Mouse (Mus musculus) forebrain, embryonic 10.5 days (tissue): Measurements from ENCODE around the gene Slc24a3. TPM values are rescaled to one million over a fixed set of nuclear protein-coding genes. Genes with fewer than 3 reads are reported as not detected.

ENCODE experiments used
- DNase-seq: peaks from one replicate; pipeline ENCODE4 v3.0.0-alpha.2; 2017; ENCODE audit warnings: low spot score; ENCODE audit errors: extremely low spot score
- H3K27ac ChIP-seq: fragments of 300-500 bp; sonication (generic); 2 replicates; pipeline ENCODE4 v1.5.1; 2016; ENCODE audit warnings: mild to moderate bottlenecking
- H3K27me3 ChIP-seq: fragments of 300-500 bp; sonication (generic); 2 replicates; pipeline ENCODE4 v1.6.1; 2016; ENCODE audit warnings: mild to moderate bottlenecking; ENCODE audit not compliant: poor library complexity, severe bottlenecking
- H3K36me3 ChIP-seq: fragments of 300-500 bp; sonication (generic); replicated peaks from 2 replicates; pipeline ENCODE4 v1.6.1; 2016; ENCODE audit warnings: mild to moderate bottlenecking, moderate library complexity
- H3K4me1 ChIP-seq: fragments of 300-500 bp; sonication (generic); 2 replicates; pipeline ENCODE4 v1.6.1; 2016
- H3K4me3 ChIP-seq: fragments of 300-500 bp; sonication (generic); 2 replicates; pipeline ENCODE4 v1.5.1; 2016; ENCODE audit warnings: mild to moderate bottlenecking, moderate library complexity
- H3K9me3 ChIP-seq: fragments of 300-500 bp; sonication (generic); 2 replicates; pipeline ENCODE4 v1.6.1; 2016; ENCODE audit warnings: mild to moderate bottlenecking, moderate library complexity
- WGBS: fragments of 180-500 bp; shearing (Covaris S2); methylation state at CpG from one replicate; pipeline ENCODE4 v1.1.7; 2016; 5-methylcytosine and 5-hydroxymethylcytosine counted together
- polyA plus RNA-seq: library from polyadenylated mRNA; unstranded; fragments of >200 nt; fragmentation: Nextera tagmentation; extraction: Ambion mirVana; gene quantifications from 2 replicates; pipeline ENCODE4 v1.2.1, GENCODE M21; 2016

The Slc24a3 gene
- polyA plus RNA-seq, 1 experiment from 2014 or later = 0.16 TPM

GRCm38 (mm10) chr2:145664311-145664710, 496.8 kb downstream of the Slc24a3 start:
- WGBS = 91% methylated on average over 2 of the region's 2 CpGs
- H3K27me3 ChIP-seq = no peaks in the 10 kb centered on the region
- H3K27ac ChIP-seq = no peak overlapping the region
- DNase-seq = no peak
- no peak overlapping the region for H3K4me3 ChIP-seq
- no peaks in the 10 kb centered on the region for H3K4me1 ChIP-seq
- no peaks in the 10 kb centered on the region for H3K9me3 ChIP-seq
- no peaks in the 10 kb centered on the region for H3K36me3 ChIP-seq

- Histone ChIP-seq H3K9me3 (no peaks in the 10 kb centered on the region), H3K27ac (no peak overlapping the region), H3K27me3 (no peaks in the 10 kb centered on the region), H3K4me3 (no peak overlapping the region), H3K4me1 (no peaks in the 10 kb centered on the region), H3K36me3 (no peaks in the 10 kb centered on the region)
- 94% methylated on average over 3 of the region's 4 CpGs for WGBS
- no peak for DNase-seq
Measured at GRCm38 (mm10) chr2:145668135-145668534, 500.6 kb downstream of the Slc24a3 start.

GRCm38 (mm10) chr2:145670131-145670530, 502.6 kb downstream of the Slc24a3 start:
- peaks cover 12% of the 10 kb centered on the region for H3K4me1 ChIP-seq
- 88% methylated on average over 4 of the region's 4 CpGs for WGBS
- no peak for DNase-seq
- H3K36me3 ChIP-seq = no peaks in the 10 kb centered on the region
- H3K27ac ChIP-seq = no peak overlapping the region
- no peak overlapping the region for H3K4me3 ChIP-seq
- H3K27me3 ChIP-seq = 0 out of 2 replicates have a peak, but pooled peaks cover 8% of the 10 kb centered on the region
- no peaks in the 10 kb centered on the region for H3K9me3 ChIP-seq

DNA sequence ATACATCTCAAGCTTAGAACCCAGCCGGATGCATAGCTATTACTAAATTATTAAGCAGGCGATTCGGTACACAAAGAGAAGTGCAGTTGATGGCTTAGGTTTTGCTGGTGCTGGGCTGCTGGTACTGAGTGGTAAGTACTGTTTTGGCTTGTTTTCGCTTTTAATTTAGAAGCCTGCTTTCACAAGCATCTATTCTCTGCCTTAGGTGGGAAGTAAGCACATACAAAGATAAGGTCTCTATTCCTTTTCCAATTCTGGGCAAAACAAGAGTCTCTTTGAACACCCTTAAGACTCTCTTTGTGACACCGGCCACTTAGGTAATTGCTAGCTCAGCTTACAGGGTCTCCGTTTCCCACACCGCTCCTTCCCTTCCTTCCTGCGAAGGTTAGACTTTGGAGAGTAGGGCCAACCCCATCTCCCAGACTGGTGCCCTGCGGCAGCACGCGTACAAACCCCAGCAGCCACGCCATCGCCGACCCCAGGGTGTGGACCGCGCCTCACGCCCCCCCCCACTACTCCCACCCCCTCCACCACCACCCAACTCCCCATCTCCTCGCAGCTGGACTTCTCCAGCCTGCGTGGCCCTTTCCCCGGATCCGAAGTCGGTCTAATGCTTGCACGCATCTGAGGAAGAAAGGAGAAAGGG, 507.1 kb downstream of the Slc24a3 start:
- DNase-seq = peak; percentile 59
- peaks cover 6% of the 10 kb centered on the region for H3K9me3 ChIP-seq
- peak overlapping the region; percentile 72 for H3K4me3 ChIP-seq
- WGBS = 3% methylated on average over 23 of the region's 23 CpGs
- peak overlapping the region; percentile 89 for H3K27ac ChIP-seq
- peaks cover 26% of the 10 kb centered on the region for H3K27me3 ChIP-seq
- H3K36me3 ChIP-seq = no peaks in the 10 kb centered on the region
- peaks cover 27% of the 10 kb centered on the region for H3K4me1 ChIP-seq

- H3K36me3 ChIP-seq = no peaks in the 10 kb centered on the region
- peak within 1 kb of the TSS; percentile 89 for H3K27ac ChIP-seq
- H3K27me3 ChIP-seq = peaks cover 26% of the 10 kb centered on the region
- DNase-seq = peak; percentile 79
- peaks cover 27% of the 10 kb centered on the region for H3K4me1 ChIP-seq
- peak within 1 kb of the TSS; percentile 72 for H3K4me3 ChIP-seq
- WGBS = under 1% methylated on average over 33 of the region's 33 CpGs
- peaks cover 6% of the 10 kb centered on the region for H3K9me3 ChIP-seq
Measured at GRCm38 (mm10) chr2:145675142-145675755, 507.7 kb downstream of the Slc24a3 start, which contains the start of gene Rin2. Rin2 (plus strand) TSS chr2:145675215.

GRCm38 (mm10) chr2:145675756-145676543, 508.4 kb downstream of the Slc24a3 start:
- Histone ChIP-seq H3K9me3 (peaks cover 6% of the 10 kb centered on the region), H3K27ac (peak overlapping the region; percentile 89), H3K27me3 (peaks cover 26% of the 10 kb centered on the region), H3K4me3 (peak overlapping the region; percentile 72), H3K36me3 (no peaks in the 10 kb centered on the region), H3K4me1 (peaks cover 27% of the 10 kb centered on the region)
- no peak for DNase-seq
- WGBS = 8% methylated on average over 27 of the region's 27 CpGs

GRCm38 (mm10) chr2:145676544-145676925, 509.0 kb downstream of the Slc24a3 start:
- Histone ChIP-seq H3K4me1 (peaks cover 27% of the 10 kb centered on the region), H3K27ac (no peak overlapping the region), H3K9me3 (peaks cover 6% of the 10 kb centered on the region), H3K36me3 (no peaks in the 10 kb centered on the region), H3K4me3 (no peak overlapping the region), H3K27me3 (peaks cover 26% of the 10 kb centered on the region)
- WGBS = 65% methylated on average over 3 of the region's 3 CpGs
- DNase-seq = no peak

- no peak overlapping the region for H3K4me3 ChIP-seq
Measured at GRCm38 (mm10) chr2:145676936-145677335, 509.4 kb downstream of the Slc24a3 start.

DNA sequence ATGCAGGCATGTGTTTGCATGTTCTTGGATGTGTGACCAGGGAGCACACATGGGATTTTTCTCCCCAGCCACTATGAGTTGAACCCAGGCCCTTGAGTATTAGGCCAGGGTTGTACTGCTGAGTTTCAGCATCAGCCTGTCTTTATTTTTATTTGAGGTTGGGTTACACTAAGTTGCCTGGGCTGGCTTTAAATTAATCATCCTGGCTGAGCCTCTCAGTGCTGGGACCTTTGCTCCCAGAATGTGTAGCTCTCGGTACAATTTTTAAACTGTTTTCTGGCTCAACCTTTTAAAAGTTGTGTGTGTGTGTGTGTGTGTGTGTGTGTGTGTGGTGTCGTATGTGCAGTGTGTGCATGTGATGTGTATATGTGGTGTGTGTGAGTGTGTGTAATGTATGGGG, 512.6 kb downstream of the Slc24a3 start:
- no peak for DNase-seq
- Histone ChIP-seq H3K27me3 (peaks cover 19% of the 10 kb centered on the region), H3K27ac (no peak overlapping the region), H3K4me1 (peaks cover 15% of the 10 kb centered on the region), H3K9me3 (peaks cover 6% of the 10 kb centered on the region), H3K4me3 (no peak overlapping the region), H3K36me3 (no peaks in the 10 kb centered on the region)
- WGBS = 93% methylated on average over 2 of the region's 2 CpGs

More at GRCm38 (mm10) chr2:145676936-145677335, 509.4 kb downstream of the Slc24a3 start:
- peaks cover 26% of the 10 kb centered on the region for H3K27me3 ChIP-seq
- H3K36me3 ChIP-seq = no peaks in the 10 kb centered on the region
- H3K9me3 ChIP-seq = peaks cover 6% of the 10 kb centered on the region
- 78% methylated on average over 2 of the region's 2 CpGs for WGBS
- H3K4me1 ChIP-seq = peaks cover 27% of the 10 kb centered on the region
- DNase-seq = no peak
- H3K27ac ChIP-seq = no peak overlapping the region

GRCm38 (mm10) chr2:145680762-145681161, 513.2 kb downstream of the Slc24a3 start:
- Histone ChIP-seq H3K27ac (no peak overlapping the region), H3K4me3 (no peak overlapping the region), H3K4me1 (peaks cover 10% of the 10 kb centered on the region), H3K9me3 (peaks cover 6% of the 10 kb centered on the region), H3K36me3 (no peaks in the 10 kb centered on the region), H3K27me3 (peaks cover 16% of the 10 kb centered on the region)
- no peak for DNase-seq
- 83% methylated on average over 9 of the region's 9 CpGs for WGBS

- WGBS = 85% methylated on average over 4 of the region's 4 CpGs
- DNase-seq = no peak
- Histone ChIP-seq H3K36me3 (no peaks in the 10 kb centered on the region), H3K4me3 (no peak overlapping the region), H3K27ac (no peak overlapping the region), H3K27me3 (peaks cover 9% of the 10 kb centered on the region), H3K9me3 (peaks cover 6% of the 10 kb centered on the region), H3K4me1 (peaks cover 5% of the 10 kb centered on the region; the same call in 1 of the 2 replicates)
Measured at GRCm38 (mm10) chr2:145681626-145682025, 514.1 kb downstream of the Slc24a3 start.

- no peaks in the 10 kb centered on the region for H3K9me3 ChIP-seq
- no peak overlapping the region for H3K27ac ChIP-seq
- no peak overlapping the region for H3K4me3 ChIP-seq
- no peaks in the 10 kb centered on the region for H3K27me3 ChIP-seq
- 86% methylated on average over 3 of the region's 3 CpGs for WGBS
- H3K4me1 ChIP-seq = peaks cover 5% of the 10 kb centered on the region; the same call in 1 of the 2 replicates
- no peaks in the 10 kb centered on the region for H3K36me3 ChIP-seq
- DNase-seq = no peak
Measured at GRCm38 (mm10) chr2:145682924-145683323, 515.4 kb downstream of the Slc24a3 start.
